Mouse (Mus musculus) ovary, postnatal 14 days (tissue): Measurements from ENCODE around the gene Rps8.

Source experiments
- DNase-seq: peaks from one replicate; pipeline ENCODE4 v3.0.0; 2022; ENCODE audit warnings: low spot score

The Rps8 gene

DNA sequence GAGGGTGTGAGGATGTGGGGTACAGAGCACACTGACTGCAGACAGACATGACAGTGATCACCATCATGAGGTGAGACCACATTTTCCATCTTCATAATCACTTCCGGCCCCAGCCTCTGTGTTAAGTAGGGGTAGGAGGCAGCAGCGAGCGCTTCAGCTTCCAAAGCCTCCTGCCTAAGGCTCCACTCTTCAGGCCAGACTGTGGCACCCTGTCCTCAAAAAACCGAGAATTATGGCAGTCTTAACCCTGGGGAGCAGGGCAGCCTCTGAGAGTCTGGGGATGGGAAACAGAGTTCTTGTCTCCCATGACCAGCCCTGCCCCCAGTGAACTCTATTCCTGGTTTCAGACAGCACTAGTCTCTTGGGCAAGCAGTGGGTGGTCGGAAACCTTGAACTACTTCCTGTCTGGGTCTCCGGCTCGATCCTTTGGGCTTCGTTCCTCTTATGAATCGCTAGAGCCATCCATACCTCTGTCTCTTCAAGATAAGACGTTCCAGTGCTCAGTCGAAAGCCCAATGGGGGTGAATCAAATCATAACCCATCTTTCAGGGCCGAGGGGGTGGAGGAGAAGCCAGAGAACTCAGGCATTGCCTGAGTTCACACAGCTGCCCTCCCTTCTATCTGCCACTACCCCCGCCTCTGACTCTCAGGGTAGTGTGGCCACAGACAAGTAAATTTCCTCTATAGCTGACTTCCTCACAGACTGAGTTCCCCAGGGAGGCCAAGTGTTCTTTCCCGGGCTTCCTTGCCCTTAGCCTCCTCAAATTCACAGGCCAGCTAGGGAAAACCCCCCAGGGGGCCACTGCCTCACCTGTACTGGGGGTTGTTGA is 31.3 kb downstream of the Rps8 start:
- DNase-seq = no peak

DNA sequence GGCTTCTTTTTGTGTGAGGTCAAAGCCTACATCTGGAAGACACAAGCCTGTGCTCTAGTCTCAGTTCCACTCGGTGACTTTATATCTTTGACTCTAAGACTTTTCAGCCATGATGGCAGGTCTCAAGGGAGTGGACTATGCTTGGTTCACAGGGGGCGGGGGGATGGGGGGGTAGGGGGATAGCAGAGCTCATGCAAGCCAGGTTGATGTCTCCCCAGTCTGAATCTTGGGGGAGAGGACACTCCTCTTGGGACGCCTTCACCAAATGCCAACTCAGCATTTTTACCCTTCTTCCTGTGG is 31.9 kb downstream of the Rps8 start:
- no peak for DNase-seq

DNA sequence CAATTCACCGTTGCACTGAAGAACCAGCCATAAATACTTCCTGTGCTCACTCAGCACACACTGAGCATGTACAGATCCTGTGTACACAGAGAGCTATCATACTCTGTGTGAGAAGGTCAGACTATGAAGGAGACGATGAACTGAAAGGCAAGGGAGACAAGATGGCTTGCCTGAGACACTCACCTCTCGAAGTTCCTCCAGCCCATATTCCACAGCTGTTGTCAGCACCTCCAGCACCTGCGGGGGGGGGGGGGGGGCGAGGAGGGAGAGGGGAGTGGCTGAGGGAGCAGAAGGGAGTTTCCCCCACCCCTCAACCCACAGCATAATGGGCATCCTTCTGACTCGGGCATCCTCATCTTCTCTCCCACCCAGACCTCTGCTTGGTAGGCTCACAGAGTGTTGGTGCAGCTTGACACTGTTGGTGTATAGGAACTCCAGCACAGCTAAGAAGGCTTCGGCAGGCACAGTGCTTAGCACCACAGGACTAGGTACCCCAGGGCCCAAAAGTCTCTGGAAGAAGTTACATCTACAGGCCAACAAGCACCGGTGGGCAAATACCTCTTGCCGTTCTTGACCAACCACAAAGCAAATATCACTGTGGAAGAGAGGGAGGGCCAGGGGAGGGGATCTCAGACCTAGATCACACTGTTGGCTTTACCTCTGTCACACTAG is 32.4 kb downstream of the Rps8 start:
- no peak for DNase-seq

DNA sequence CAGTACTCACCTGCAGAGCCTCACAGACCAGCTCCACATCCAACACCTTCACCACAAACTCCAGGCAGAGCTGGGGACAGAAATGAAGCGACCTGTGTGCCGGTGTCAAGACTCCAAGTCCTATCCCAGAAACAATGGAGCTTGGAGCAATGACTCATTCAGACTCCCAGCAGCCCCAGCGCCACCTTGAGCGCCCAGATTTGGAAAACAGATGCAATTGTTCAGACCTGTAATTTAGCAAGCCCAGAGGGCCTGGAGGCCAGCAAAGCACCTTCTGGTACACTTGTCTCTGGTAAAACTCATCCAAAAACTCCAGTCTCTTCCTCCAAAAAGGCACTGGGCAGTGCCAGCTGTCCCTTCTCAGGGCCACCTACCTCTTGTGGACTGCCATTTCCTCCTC is 33.8 kb downstream of the Rps8 start:
- DNase-seq = no peak

DNA sequence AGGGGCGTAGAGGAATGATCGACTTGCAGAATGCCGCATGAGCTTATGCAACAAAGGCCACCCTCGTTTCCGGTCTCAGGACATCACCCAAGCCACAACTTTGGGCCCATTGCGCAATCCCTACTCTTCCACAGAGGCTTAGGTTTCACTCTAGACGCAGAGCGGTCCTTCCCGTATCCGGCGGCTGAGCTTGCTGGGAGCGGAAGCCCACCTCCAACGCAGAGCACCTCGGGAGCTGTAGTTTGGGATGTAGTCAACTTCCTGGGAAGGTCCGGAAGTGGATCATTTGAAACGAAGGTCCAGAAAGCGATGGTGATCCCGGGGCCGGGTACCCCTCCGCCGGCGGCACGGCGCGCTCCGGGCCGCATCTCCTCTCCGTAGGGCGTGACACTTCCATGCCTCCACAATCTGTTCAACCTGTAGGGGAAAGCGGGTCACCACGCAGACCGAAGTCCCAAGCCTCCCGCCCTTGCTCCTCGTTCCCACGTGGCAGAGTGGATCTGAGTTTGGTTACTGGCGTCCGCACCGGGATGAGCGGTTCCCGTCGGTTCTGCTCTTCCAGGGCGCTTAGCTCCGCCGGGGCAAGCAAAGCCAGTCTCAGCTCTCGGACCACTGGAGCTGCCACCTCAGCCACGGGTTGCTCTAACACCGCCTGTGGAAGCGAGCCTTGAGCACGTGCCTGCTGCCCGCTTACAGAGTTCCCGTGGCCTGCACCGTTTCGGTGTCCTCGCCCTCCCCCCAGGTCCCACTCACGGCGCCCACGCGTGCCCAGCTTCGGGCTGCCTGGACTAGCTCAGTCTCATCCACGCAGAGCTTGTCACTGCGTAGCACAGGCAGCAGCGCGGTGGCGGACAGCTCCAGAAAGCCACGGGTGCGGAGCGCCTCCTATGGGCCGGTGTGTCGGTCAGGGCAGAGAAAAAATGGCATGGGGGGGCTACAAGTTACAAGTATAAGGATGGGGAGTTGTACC is 35.3 kb downstream of the Rps8 start:
- DNase-seq = peak; percentile 84

DNA sequence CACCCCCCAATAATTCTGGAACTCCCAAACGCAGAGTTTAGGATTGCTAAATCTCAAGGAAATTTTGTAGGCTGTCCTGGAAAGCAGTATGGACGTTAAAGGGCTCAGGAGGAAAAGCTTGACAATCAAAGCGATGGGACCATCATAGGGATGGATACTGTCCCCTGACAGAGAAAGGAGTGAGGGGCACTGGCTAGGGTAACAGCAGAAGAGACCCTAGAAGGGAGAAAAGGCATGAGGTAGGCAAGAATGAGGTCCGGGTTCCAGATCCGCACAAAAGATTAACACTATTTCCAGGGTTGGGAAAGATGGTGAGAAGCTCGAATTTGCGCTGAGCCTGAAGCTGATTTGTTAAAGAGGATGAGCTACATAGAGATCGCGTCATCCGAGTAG is 36.0 kb downstream of the Rps8 start:
- DNase-seq = no peak

DNA sequence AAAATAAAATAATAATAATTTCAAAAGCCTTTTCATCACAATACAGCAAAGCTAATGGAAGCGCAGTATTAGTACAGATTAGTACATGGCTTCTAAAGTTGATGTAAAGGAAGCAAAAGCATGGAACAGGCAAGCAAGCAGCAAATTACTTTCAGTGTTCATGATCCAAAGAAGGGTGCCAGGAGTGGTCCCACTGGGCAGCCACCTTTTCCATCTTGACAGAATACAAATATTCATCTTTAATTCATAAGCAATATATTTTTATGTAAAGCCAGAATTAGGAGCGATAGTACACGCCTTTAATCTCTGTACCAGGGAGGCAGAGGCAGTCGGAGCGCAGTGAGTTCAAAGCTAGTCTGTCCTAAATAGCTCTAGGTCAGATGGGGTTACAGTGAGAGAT is 36.4 kb downstream of the Rps8 start:
- DNase-seq = no peak

DNA sequence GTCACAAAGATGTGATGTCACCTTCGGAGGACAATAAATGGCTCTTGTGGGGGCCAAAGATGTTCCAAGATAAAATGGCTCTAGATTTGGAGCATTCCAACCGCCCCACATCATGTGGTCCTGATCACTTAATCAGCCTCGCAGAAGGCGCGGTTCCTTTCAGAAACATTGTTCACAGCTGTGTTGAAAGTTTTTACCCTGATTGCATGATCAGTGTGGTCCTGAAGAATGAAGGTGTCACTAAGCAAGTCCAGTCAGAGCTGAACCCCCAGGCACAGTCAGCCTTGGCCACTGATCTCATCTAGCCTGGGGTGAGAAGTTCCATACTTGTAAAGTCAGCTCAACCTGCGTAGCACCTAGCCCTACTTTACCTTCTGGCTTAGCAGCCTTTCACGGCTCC is 38.1 kb downstream of the Rps8 start:
- DNase-seq = no peak

DNA sequence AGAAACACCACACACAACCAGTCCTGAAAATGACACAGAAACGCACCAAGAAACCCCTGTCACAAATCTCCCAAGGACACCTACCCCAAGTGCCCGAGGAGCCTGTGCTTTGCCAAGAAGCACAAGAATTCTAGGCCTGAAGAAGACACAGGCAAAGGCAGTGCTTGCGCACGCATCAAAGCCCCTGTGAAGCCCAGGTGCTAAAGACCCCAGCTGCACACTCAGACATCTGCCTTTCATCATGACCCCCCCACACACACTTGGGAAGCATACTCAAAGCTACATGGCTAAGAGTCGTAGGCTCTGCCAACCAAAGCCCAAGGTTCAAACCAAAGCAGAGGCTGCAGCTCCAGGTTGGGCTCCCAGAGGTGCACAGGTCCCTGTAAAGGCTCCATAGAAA is 40.5 kb downstream of the Rps8 start:
- DNase-seq = no peak

DNA sequence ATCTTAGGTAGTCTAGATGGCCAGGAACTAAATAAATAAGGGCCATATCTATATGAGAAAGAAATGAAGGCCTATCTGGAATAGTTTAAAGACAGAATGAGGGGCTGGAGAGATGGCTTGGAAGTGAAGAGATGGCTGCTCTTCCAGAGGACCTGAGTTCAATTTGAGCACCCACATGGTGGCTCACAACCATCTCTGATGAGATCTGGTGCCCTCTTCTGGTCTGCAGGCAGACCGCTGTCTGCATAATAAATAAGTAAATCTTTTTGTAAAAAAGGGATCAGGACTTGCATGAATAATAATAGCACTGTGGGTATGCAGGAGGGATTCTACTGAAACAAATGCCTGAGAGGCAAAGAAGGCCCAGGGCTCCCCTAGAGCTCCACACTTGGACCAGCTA is 42.8 kb downstream of the Rps8 start:
- no peak for DNase-seq

DNA sequence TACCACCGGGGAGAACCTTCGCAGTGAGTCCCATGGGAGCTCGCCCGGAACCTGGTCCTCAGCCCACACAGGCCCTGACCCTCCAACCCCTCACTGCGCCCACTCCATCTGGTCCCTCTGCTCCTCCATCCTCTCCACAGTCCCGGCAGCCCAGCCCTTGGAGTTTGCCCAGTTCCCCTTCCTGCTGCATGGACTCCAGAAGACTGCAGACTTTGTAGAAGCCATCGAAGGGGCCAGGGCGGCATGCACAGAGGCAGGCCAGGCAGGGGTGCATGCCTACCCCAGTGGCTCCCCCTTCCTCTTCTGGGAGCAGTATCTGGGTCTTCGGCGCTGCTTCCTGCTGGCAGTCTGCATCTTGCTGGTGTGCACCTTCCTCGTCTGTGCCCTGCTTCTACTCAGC is 45.1 kb downstream of the Rps8 start:
- DNase-seq = no peak

DNA sequence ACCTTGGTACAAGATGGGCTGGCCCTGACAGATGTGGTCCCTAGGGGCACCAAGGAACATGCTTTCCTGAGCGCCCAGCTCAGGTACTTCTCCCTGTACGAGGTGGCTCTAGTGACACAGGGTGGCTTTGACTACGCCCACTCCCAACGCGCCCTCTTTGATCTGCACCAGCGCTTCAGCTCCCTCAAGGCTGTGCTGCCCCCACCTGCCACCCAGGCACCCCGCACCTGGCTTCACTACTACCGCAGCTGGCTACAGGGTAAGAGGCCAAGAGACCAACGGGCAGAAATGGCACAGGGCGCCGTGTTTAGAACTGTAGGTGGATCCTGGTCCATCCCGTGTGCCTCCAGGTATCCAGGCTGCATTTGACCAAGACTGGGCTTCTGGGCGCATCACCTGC is 45.8 kb downstream of the Rps8 start:
- DNase-seq = no peak

DNA sequence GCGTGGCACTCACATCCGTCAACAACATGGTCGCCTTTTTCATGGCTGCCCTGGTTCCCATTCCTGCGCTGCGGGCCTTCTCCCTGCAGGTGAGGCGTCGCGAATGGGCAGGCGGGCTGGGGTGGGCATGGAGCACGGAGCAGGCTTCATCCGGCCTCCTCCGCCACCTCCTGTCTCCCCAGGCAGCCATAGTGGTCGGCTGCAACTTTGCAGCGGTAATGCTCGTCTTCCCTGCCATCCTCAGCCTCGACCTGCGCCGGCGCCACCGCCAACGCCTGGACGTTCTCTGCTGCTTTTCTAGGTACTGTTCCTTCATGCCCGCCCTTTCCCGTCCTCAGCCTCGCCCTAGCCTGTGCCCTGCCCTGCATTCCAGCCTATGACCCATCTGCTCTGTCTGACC is 46.7 kb downstream of the Rps8 start:
- no peak for DNase-seq

DNA sequence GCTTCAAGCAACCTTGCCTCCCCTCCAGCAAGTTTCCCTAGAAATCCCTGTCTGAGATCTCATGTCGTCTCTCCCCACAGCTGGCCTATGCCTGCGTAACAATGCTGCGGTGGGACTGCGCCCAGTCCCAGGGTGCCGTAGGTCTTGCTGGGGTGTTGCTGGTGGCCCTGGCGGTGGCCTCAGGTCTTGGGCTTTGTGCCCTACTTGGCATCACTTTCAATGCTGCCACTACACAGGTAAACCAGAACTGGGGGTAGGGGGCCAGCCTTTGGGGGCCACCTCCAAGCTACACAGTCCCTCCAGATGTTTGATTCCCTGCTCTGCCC is 47.6 kb downstream of the Rps8 start:
- no peak for DNase-seq

DNA sequence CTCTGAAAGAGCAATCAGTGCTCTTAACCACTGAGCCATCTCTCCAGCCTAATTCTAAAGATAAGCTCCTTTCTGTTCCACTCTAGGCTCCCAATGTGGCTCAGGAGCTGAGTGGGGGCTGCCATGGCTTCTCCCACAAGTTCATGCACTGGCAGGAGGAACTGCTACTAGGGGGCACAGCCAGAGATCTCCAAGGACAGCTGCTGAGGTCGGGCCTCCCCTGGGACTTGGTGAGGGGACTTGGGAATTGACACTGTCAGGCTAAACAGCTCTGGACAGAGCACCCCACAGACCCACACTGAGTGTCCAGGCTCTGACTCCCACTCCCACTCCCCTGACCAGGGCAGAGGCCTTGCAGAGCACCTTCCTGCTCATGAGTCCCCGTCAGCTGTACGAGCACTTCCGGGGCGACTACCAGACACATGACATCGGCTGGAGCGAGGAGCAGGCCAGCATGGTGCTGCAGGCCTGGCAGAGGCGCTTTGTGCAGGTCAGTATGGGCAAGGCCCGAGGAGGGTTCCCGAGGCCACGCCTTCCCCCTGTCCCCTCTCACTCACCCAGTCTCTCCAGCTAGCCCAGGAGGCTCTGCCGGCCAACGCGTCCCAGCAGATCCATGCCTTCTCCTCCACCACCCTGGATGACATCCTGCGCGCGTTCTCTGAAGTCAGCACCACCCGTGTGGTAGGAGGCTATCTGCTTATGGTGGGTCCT is 48.1 kb downstream of the Rps8 start:
- no peak for DNase-seq

DNA sequence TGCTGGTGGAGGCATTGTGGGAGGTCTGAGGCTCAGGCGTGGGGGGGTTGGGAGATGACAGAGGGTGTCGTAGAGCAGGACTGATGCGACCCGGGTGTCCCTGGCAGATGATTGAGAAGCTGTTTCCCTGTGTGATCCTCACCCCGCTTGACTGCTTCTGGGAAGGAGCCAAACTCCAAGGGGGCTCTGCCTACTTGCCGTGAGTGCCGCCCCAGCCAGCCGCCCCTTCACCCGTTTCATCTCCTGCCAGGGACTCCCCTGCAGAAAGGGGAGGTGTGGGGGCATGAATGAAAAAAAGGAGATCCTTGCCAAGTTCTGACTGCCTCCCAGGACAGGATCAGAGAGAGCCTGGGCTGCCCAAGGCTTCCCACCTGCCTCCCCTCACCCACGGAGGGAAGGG is 50.9 kb downstream of the Rps8 start:
- no peak for DNase-seq

DNA sequence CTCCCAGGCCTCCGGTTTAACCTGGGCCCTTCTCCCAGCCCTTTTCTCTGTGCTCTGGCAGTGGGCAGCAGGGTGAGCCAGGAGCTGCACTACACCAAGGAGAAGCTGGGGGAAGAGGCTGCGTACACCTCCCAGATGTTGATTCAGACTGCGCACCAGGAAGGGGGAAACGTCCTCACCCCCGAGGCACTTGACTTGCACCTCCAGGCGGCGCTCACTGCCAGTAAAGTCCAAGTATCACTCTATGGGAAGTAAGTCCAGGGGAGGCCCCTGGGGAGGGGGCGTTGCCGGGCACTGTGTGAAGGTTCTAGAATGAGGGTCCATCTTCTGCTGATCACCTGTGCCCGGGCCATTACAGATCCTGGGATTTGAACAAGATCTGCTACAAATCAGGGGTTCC is 51.4 kb downstream of the Rps8 start:
- DNase-seq = no peak
